Mouse (Mus musculus): ENCODE data around the gene Aup1. TPM values are rescaled to one million over a fixed set of nuclear protein-coding genes. Genes with fewer than 3 reads are reported as not detected.
A peak's percentile ranks its signal among the peaks of the same experiment; 100 is the strongest.

Aup1 gene
- polyA plus RNA-seq, 1 experiment, result 166 TPM

DNA sequence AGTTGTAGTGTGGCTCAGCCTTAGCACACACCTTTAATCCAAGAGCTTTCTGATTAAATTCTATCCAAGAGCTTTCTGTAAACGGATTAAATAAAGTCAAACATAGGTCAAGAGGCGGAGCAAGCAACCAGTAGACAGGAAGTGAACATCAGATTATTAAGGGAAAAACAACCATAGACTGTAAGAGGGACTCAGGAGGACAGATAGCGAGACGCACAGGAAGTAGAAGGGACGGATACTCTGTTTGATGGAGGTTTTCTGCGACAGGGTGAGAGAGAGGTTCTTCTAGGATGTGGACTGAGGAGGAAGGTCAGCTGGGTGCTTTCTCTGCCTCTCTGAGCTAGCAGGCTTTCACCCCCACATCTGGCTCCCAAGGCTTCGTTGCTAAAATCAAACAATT lies 44.3 kb upstream of the Aup1 start:
- TF ChIP-seq CEBPB (IDR thresholded peaks at IDR 0.05; ENCODE audit: low read depth), result no peak
- no peak for TF ChIP-seq USF1 (IDR thresholded peaks at IDR 0.05; ENCODE audit: low read depth)
- TF ChIP-seq MYOG (IDR thresholded peaks at IDR 0.05; ENCODE audit: control insufficient read depth, extremely low read depth, insufficient read length), result no peak
- TF ChIP-seq CTCF (IDR thresholded peaks at IDR 0.05; ENCODE audit: control insufficient read depth, insufficient read depth, insufficient read length), result no peak
- no peak for TF ChIP-seq MAX (IDR thresholded peaks at IDR 0.05)
- TF ChIP-seq FOSL1 (IDR thresholded peaks at IDR 0.05; ENCODE audit: insufficient read depth, low read length, poor library complexity, severe bottlenecking), result no peak
- TF ChIP-seq MYOD1 (IDR thresholded peaks at IDR 0.05; ENCODE audit: control insufficient read depth, insufficient read length, low read depth), result no peak
- H3K27me3 ChIP-seq (ENCODE audit: control insufficient read depth, insufficient read depth, insufficient read length), result no peaks in the 10 kb centered on the region

DNA sequence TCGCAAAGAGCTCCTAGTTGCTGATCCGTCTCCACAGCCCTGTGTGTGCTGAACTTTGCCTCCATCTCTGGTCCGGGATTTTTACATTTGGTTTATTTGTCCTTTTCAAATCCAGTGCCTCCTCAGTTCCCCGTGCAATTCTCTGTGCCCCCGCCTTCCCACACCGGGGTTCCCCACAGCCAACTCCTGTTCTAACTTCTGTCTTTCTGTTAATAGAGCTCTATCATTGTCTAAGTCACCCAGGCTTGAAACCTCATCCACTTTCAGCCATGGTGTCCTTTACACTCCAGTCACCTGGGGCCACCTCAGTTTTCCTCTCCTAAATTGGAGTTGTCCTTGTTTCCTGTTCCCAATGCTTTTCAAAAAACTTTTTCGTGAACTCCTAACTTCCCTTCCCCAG lies 43.1 kb upstream of the Aup1 start:
- no peak for TF ChIP-seq MAX (IDR thresholded peaks at IDR 0.05)
- TF ChIP-seq USF1 (IDR thresholded peaks at IDR 0.05; ENCODE audit: low read depth), result no peak
- no peak for TF ChIP-seq MYOG (IDR thresholded peaks at IDR 0.05; ENCODE audit: control insufficient read depth, extremely low read depth, insufficient read length)
- TF ChIP-seq MYOD1 (IDR thresholded peaks at IDR 0.05; ENCODE audit: control insufficient read depth, insufficient read length, low read depth), result no peak
- TF ChIP-seq CEBPB (IDR thresholded peaks at IDR 0.05; ENCODE audit: low read depth), result no peak
- TF ChIP-seq FOSL1 (IDR thresholded peaks at IDR 0.05; ENCODE audit: insufficient read depth, low read length, poor library complexity, severe bottlenecking), result no peak
- no peak for TF ChIP-seq CTCF (IDR thresholded peaks at IDR 0.05; ENCODE audit: control insufficient read depth, insufficient read depth, insufficient read length)
- Histone ChIP-seq H3K79me3 (ENCODE audit: low read depth) (no peaks in the 10 kb centered on the region), H3ac (ENCODE audit: control insufficient read depth, insufficient read length, low read depth) (no peak overlapping the region), H3K27me3 (ENCODE audit: control insufficient read depth, insufficient read depth, insufficient read length) (no peaks in the 10 kb centered on the region), H3K4me3 (ENCODE audit: insufficient read depth, poor library complexity, severe bottlenecking) (no peak overlapping the region), H3K79me2 (ENCODE audit: control insufficient read depth, insufficient read depth) (no peaks in the 10 kb centered on the region), H3K36me3 (ENCODE audit: control insufficient read depth, insufficient read depth) (no peaks in the 10 kb centered on the region)

More for the DNA sequence above, 44.3 kb upstream of the Aup1 start:
- Histone ChIP-seq H3ac (ENCODE audit: control insufficient read depth, insufficient read length, low read depth) (no peak overlapping the region), H3K79me3 (ENCODE audit: low read depth) (no peaks in the 10 kb centered on the region), H3K36me3 (ENCODE audit: control insufficient read depth, insufficient read depth) (no peaks in the 10 kb centered on the region), H3K4me3 (ENCODE audit: insufficient read depth, poor library complexity, severe bottlenecking) (no peak overlapping the region), H3K79me2 (ENCODE audit: control insufficient read depth, insufficient read depth) (no peaks in the 10 kb centered on the region)

DNA sequence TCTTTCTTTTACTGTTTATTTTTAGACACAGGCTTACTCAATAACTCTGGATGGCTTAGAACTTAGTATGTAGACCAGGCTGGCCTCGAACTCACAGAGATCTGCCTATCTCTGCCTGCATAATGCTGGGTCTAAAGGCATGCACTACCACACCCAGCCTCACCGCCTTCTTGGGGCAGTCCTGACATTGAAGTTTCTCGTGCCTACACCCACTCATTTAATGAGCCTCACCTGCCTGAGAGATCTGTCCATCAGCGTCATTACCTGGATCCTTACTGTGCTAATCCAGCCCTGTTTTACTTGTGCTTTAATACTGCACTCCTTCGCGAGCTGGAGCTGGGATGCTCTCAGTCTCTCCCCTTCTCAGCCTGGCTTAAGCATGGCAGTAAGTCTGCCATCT lies 42.6 kb upstream of the Aup1 start:
- Histone ChIP-seq H3K4me3 (ENCODE audit: insufficient read depth, poor library complexity, severe bottlenecking) (no peak overlapping the region), H3ac (ENCODE audit: control insufficient read depth, insufficient read length, low read depth) (no peak overlapping the region), H3K27me3 (ENCODE audit: control insufficient read depth, insufficient read depth, insufficient read length) (no peaks in the 10 kb centered on the region), H3K79me3 (ENCODE audit: low read depth) (no peaks in the 10 kb centered on the region), H3K79me2 (ENCODE audit: control insufficient read depth, insufficient read depth) (no peaks in the 10 kb centered on the region), H3K36me3 (ENCODE audit: control insufficient read depth, insufficient read depth) (no peaks in the 10 kb centered on the region)
- no peak for TF ChIP-seq MAX (IDR thresholded peaks at IDR 0.05)

DNA sequence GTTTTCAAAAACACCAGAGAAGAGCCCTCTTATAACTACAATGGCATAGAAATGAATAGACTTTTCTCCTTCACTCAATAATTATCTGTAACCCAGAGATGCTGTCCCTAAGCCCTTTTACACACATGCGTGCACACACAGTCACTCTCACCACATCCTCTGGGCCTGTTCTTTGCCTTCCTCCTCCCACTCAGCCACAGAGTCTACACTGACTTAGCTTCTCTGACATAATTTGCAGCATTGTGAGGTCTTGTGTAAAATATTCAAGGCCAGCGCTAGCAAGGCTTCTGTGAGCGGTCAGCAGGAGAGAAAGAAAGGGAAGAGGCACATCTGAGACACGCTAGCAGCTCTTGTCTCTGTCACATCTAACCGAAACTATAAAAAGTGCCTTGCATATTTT lies 40.9 kb upstream of the Aup1 start:
- peak overlapping the region; percentile 7 for H3ac ChIP-seq (ENCODE audit: control insufficient read depth, insufficient read length, low read depth)
- TF ChIP-seq MAX (IDR thresholded peaks at IDR 0.05) (peak; percentile 45), USF1 (IDR thresholded peaks at IDR 0.05; ENCODE audit: low read depth) (no peak)
- H3K36me3 ChIP-seq (ENCODE audit: control insufficient read depth, insufficient read depth), result no peaks in the 10 kb centered on the region
- no peaks in the 10 kb centered on the region for H3K79me3 ChIP-seq (ENCODE audit: low read depth)
- H3K27me3 ChIP-seq (ENCODE audit: control insufficient read depth, insufficient read depth, insufficient read length), result no peaks in the 10 kb centered on the region
- no peak overlapping the region for H3K4me3 ChIP-seq (ENCODE audit: insufficient read depth, poor library complexity, severe bottlenecking)
- H3K79me2 ChIP-seq (ENCODE audit: control insufficient read depth, insufficient read depth), result no peaks in the 10 kb centered on the region

DNA sequence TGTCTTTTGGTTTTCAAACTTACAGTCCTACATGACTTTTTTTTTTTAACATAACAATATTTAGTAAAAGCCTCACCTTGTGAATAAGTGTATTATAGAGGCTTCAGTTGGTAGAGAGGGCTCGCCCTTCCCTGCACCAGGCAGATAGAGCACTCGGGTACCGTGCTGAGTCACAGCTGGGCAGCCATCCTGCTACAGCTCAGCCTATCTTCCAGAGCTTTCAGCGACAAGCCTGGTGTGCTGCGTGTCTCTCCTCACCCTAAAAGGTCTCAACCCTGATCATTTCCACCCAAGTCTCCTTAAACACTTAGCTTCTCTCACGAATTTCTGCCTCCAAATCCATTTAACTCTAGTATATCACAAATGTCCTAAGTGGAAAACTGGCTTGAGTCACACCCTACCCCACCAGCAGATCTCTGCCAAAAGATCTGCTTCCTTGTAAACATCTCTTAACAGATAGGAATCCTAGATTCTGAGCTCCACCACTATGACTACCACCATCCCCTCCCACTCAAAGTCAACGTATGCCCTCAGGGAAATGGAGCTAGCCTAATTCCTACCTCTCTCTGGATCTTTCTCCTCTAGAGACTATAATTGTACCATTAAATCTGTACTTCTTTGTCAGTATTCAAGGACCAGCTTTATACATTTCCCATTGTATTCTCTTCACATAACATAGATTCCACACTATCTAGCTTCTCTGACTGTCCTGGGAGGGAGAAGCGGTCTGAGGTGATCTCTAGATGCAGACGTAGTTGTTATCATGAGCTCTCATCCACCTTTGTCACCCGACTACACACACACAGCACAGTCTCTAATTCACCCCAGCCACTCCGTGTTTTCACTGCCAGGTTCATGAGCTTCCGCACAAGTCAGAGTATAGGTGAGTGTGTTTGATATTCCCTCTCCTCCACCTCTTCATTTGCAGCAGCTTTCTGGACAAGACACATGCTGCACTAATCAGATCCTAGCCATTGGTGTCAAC lies 39.5 kb upstream of the Aup1 start:
- H3K27me3 ChIP-seq (ENCODE audit: control insufficient read depth, insufficient read depth, insufficient read length), result no peaks in the 10 kb centered on the region
- H3K36me3 ChIP-seq (ENCODE audit: control insufficient read depth, insufficient read depth), result no peaks in the 10 kb centered on the region
- H3K79me2 ChIP-seq (ENCODE audit: control insufficient read depth, insufficient read depth), result no peaks in the 10 kb centered on the region
- peak overlapping the region; percentile 46 for H3ac ChIP-seq (ENCODE audit: control insufficient read depth, insufficient read length, low read depth)
- no peak overlapping the region for H3K4me3 ChIP-seq (ENCODE audit: insufficient read depth, poor library complexity, severe bottlenecking)
- H3K79me3 ChIP-seq (ENCODE audit: low read depth), result no peaks in the 10 kb centered on the region
- TF ChIP-seq USF1 (IDR thresholded peaks at IDR 0.05; ENCODE audit: low read depth) (no peak), MYOG (IDR thresholded peaks at IDR 0.05; ENCODE audit: control insufficient read depth, extremely low read depth, insufficient read length) (no peak), CEBPB (IDR thresholded peaks at IDR 0.05; ENCODE audit: low read depth) (no peak), MYOD1 (IDR thresholded peaks at IDR 0.05; ENCODE audit: control insufficient read depth, insufficient read length, low read depth) (no peak), FOSL1 (IDR thresholded peaks at IDR 0.05; ENCODE audit: insufficient read depth, low read length, poor library complexity, severe bottlenecking) (no peak), CTCF (IDR thresholded peaks at IDR 0.05; ENCODE audit: control insufficient read depth, insufficient read depth, insufficient read length) (no peak), MAX (IDR thresholded peaks at IDR 0.05) (no peak)

DNA sequence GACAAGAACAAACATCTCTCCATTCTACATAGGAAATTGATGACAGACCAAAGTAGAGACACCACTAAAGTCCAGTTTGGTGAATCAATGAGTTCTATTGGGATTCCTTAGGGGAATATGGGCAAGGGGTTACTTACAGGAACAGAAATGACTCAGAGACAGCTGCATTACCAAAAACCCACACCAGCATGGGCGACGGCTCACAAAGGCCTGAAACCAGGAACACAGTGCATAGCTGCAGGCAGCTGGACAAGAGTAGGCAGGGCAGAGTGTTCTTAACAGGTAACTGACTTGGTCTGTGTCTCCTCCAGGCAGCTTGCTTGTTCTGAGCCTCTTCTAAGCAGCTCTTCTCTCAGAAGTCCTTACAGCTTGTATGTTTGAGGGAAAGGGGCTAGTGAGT lies 38.6 kb upstream of the Aup1 start:
- H3K36me3 ChIP-seq (ENCODE audit: control insufficient read depth, insufficient read depth), result no peaks in the 10 kb centered on the region
- H3K27me3 ChIP-seq (ENCODE audit: control insufficient read depth, insufficient read depth, insufficient read length), result no peaks in the 10 kb centered on the region
- H3K4me3 ChIP-seq (ENCODE audit: insufficient read depth, poor library complexity, severe bottlenecking), result no peak overlapping the region
- H3ac ChIP-seq (ENCODE audit: control insufficient read depth, insufficient read length, low read depth), result no peak overlapping the region
- no peaks in the 10 kb centered on the region for H3K79me3 ChIP-seq (ENCODE audit: low read depth)
- peak; percentile 91 for TF ChIP-seq MYOD1 (IDR thresholded peaks at IDR 0.05; ENCODE audit: control insufficient read depth, insufficient read length, low read depth)
- TF ChIP-seq USF1 (IDR thresholded peaks at IDR 0.05; ENCODE audit: low read depth), result no peak
- no peaks in the 10 kb centered on the region for H3K79me2 ChIP-seq (ENCODE audit: control insufficient read depth, insufficient read depth)

All from C2C12 (cell line).